Comparison of ENCODE assay signal across 14 mouse cellular contexts in the genomic region with DNA sequence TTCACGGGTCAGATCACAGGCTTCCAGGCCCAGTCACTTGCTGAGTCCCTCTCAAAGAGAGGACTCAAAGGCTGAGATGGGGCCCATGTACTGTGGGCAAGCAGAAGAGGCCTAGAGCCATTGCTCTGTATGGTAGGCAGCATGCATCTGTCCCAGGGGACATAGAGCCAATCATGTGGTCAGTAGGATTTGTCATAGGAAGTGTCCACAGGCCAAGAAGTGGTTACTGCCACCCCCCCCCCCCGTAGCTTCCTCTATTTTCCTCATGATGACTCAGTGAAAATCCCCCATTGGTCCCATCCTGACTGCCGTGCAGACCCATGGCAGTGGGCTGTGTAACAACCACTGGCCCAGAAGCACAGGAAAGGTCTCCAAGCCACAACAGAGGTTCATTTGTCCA. TPM values are rescaled to one million over a fixed set of nuclear protein-coding genes. Genes with fewer than 3 reads are reported as not detected.
A peak's percentile ranks its signal among the peaks of the same experiment; 100 is the strongest.
DNase-seq lines count a peak whose midpoint lies in the region; TF ChIP-seq lines count a peak whose summit lies in the region.
"Had no signal": no experiment of that assay in that cellular context is flagged by ENCODE, and none has a peak within 500 bp of the region (broad histone marks: within the 10 kb centered on the region; RNA-seq: fewer than 3 reads in every experiment).

No protein-coding gene starts in this region.

- H3K79me2 ChIP-seq in macrophage (ENCODE audit: inconsistent target): no peaks in the 10 kb centered on the region

- H3K36me3 ChIP-seq in spleen, adult 2 months (ENCODE audit: control insufficient read depth, insufficient read depth, low read length): no peaks in the 10 kb centered on the region
- no peaks in the 10 kb centered on the region for H3K36me3 ChIP-seq in macrophage (ENCODE audit: inconsistent target)
- H3K36me3 ChIP-seq: forebrain, embryonic 10.5 days; liver, embryonic 13.5 days had no signal

- intact Hi-C loops in gastrocnemius, adult 2 months (cut with DNase I): no loop called here

- no peak for TF ChIP-seq CTCF in gastrocnemius, adult 2 months (IDR thresholded peaks at IDR 0.05)
- TF ChIP-seq CTCF in spleen, adult 2 months (IDR thresholded peaks at IDR 0.05; ENCODE audit: extremely low read depth, insufficient read depth, insufficient read length, insufficient replicate concordance): no peak

- no peak for DNase-seq in gastrocnemius, adult 2 months
- DNase-seq in gastrocnemius, postnatal 4 days (ENCODE audit: low spot score in 2 of 2): no peak
- DNase-seq in spleen, adult 2 months (ENCODE audit: low read depth in 1 of 2, low spot score in 2 of 2): no peak
- no peak for DNase-seq in spleen, postnatal 14 days (ENCODE audit: low spot score in 2 of 2)
- DNase-seq in right cerebral cortex, postnatal 25 days: no peak
- DNase-seq in urinary bladder, postnatal 14 days (ENCODE audit: low spot score): no peak
- DNase-seq in thymus, postnatal 4 days: no peak
- DNase-seq: cerebellum, adult 9-10 months; kidney, postnatal 10 days; liver, embryonic 13.5 days; right cerebral cortex, postnatal 14 days had no signal

- no peak for TF ChIP-seq POLR2A in spleen, adult 2 months (IDR thresholded peaks at IDR 0.05; ENCODE audit: low read depth, low read length)

- peak overlapping the region; percentile 49 for H3K27ac ChIP-seq in gastrocnemius, adult 2 months
- 0 out of 2 replicates have a peak overlapping the region, but pooled peaks have one; percentile 18 for H3K27ac ChIP-seq in spleen, adult 2 months (ENCODE audit: insufficient read depth, low read length)
- peak overlapping the region; percentile 97 for H3K27ac ChIP-seq in macrophage
- H3K27ac ChIP-seq: forebrain, embryonic 10.5 days; hindbrain, embryonic 13.5 days; liver, embryonic 13.5 days had no signal

- no peaks in the 10 kb centered on the region for H3K27me3 ChIP-seq in spleen, adult 2 months (ENCODE audit: control insufficient read depth, insufficient read depth, low read length)
- H3K27me3 ChIP-seq: hindbrain, embryonic 13.5 days had no signal

- peaks cover 13% of the 10 kb centered on the region; the same call in 1 of the 2 replicates for H3K4me1 ChIP-seq in spleen, adult 2 months (ENCODE audit: control insufficient read depth, insufficient read depth, insufficient read length)
- H3K4me1 ChIP-seq: liver, embryonic 13.5 days had no signal

- no peak overlapping the region for H3K4me3 ChIP-seq in gastrocnemius, adult 2 months
- no peak overlapping the region for H3K4me3 ChIP-seq in spleen, adult 2 months (ENCODE audit: extremely low read depth, insufficient read depth, insufficient read length)
- no peak overlapping the region for H3K4me3 ChIP-seq in macrophage (ENCODE audit: inconsistent target)
- H3K4me3 ChIP-seq: forebrain, embryonic 10.5 days; hindbrain, embryonic 13.5 days; liver, embryonic 13.5 days had no signal

- 11% methylated on average over 3 of the region's 3 CpGs for WGBS in spleen, adult 2 months
- 0% methylated on average over 3 of the region's 3 CpGs for WGBS in macrophage (ENCODE audit: missing documents)

RNA-seq across cellular contexts. Expression of a gene that starts 59.5 kb away (rescaled TPM):
- 10 to 100 TPM; 10.9 to 13.0 TPM for total RNA-seq in gastrocnemius, adult 2 months (2021)
- 10 to 100 TPM; 47.6 to 48.1 TPM for total RNA-seq in gastrocnemius, postnatal 4 days (2021)
- 23.8 and 27.2 TPM in 2 replicates for polyA plus RNA-seq in spleen, adult 2 months (2012; rRNA removed)
- 100 to 1,000 TPM; 244 to 996 (median 329) TPM for total RNA-seq in macrophage (2018; cell fraction: chromatin; rRNA removed)
- total RNA-seq in macrophage (2018; cell fraction: cytosol; rRNA removed): 100 to 1,000 TPM; 124 to 243 (median 189) TPM
- 100 to 1,000 TPM; 209 to 537 (median 340) TPM for total RNA-seq in macrophage (2018; cell fraction: nucleus; rRNA removed)
- polyA plus RNA-seq in macrophage (2018): 66.7 to 104 TPM (median 93.3 TPM) in 3 replicates

Comparison
In these comparisons a context has a peak if more than half of its experiments do, and no peak if none do; other contexts are left out.
1. H3K27ac ChIP-seq: peak in every context shown above with its lines; median percentile 97 in macrophage; 49 in gastrocnemius, adult 2 months; 18 in spleen, adult 2 months.